Mouse (Mus musculus) G1E (cell line): ENCODE measurements at regions not wholly inside any gene's neighbourhood (a gene's known extent, or its start where the extent isn't known, plus 50 kb on each side); places are given as distances from the start of the nearest gene placed in this dataset.

Source experiments
- ATAC-seq: 2 replicates; pipeline ENCODE4 v1.8.0; 2016; ENCODE audit warnings: mild to moderate bottlenecking; ENCODE audit not compliant: insufficient number of reproducible peaks, poor library complexity, low FRiP score, severe bottlenecking; ENCODE audit errors: extremely low read depth
- DNase-seq: peaks from one replicate; pipeline ENCODE4 v3.0.0; 2012; ENCODE audit warnings: low spot score
- H3K27me3 ChIP-seq: 2 replicates; pipeline ENCODE4 v1.6.1; 2012; ENCODE audit warnings: mild to moderate bottlenecking, low read length, inconsistent platforms; ENCODE audit not compliant: insufficient read depth
- H3K36me3 ChIP-seq: replicated peaks from 2 replicates; pipeline ENCODE3; 2012; ENCODE audit warnings: mild to moderate bottlenecking, inconsistent platforms
- H3K4me1 ChIP-seq: 2 replicates; pipeline ENCODE4 v1.6.1; 2012; ENCODE audit warnings: low read depth, low read length, inconsistent platforms, mixed read lengths; ENCODE audit not compliant: insufficient read depth
- H3K4me3 ChIP-seq: 2 replicates; pipeline ENCODE4 v1.5.1; 2012; ENCODE audit warnings: low read depth, mild to moderate bottlenecking, inconsistent platforms, low read length, moderate library complexity, mixed read lengths
- H3K9me3 ChIP-seq: replicated peaks from 2 replicates; pipeline ENCODE4 v1.6.1; 2012; ENCODE audit warnings: inconsistent platforms
- CTCF ChIP-seq: IDR thresholded peaks from 2 replicates; pipeline ENCODE4 v1.5.1; 2012; ENCODE audit warnings: low read depth, low read length, inconsistent platforms, mixed read lengths
- GATA1 ChIP-seq: IDR thresholded peaks from 2 replicates; pipeline ENCODE4 v1.6.1; 2012; ENCODE audit warnings: borderline replicate concordance, low read length, inconsistent platforms, mixed read lengths
- GATA2 ChIP-seq: IDR thresholded peaks from 2 replicates; pipeline ENCODE4 v1.6.1; 2012; ENCODE audit warnings: low read depth, low read length, inconsistent platforms, borderline replicate concordance
- POLR2AphosphoS5 ChIP-seq: IDR thresholded peaks from 2 replicates; pipeline ENCODE4 v1.6.1; 2012; ENCODE audit warnings: low read depth, low read length, inconsistent platforms; ENCODE audit not compliant: insufficient replicate concordance
- TAL1 ChIP-seq: conservative IDR thresholded peaks from 2 replicates; pipeline ENCODE4 v1.6.1; 2012; ENCODE audit warnings: low read depth, low read length, inconsistent platforms, mixed read lengths

DNA sequence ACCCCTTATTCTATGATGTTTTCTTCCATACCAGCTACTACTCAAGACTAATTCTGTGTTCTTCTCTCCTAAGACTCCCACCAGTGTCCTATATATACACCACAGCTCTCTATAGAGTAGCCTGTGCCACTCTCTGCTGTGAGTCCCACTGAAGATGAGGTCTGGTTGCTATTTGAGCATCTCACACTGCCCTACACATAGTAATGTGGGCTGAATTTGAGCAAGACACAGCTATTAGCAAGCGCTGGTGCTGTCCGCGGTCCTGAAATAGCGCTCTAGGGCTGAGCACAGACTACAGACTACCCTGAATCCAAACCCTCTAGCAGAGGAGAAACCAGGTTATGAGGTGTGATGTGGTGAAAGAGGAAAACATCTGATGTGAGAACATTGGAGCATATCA, 59.5 kb upstream of the Gpr12 start:
- no peak overlapping the region for H3K4me3 ChIP-seq
- TF ChIP-seq POLR2AphosphoS5 (no peak), GATA1 (no peak), TAL1 (no peak), CTCF (no peak), GATA2 (no peak)
- DNase-seq (peak; percentile 21), ATAC-seq (peak; percentile 49)
- no peaks in the 10 kb centered on the region for H3K36me3 ChIP-seq
- H3K27me3 ChIP-seq, result no peaks in the 10 kb centered on the region
- no peaks in the 10 kb centered on the region for H3K4me1 ChIP-seq
- H3K9me3 ChIP-seq, result no peaks in the 10 kb centered on the region

DNA sequence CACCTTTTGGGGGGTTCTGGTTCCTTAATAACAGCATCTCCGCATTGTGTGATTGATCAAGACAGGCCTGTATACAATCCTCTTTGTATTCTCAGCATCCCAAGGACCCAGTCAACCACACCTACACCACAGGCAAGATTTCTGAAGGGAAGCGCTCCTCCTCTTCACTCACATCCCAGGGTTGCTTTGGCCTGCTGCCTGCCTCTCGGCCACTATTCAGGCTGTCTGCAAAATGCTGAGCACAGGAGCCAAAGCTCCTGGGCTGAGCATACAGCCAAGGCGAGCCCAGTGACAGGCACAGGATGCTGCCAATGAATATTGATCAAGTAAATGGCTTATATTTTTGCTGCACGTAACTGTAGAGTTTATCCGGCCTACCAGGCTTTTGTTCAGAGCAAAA, 56.9 kb upstream of the Gpr12 start:
- no peak for TF ChIP-seq TAL1
- TF ChIP-seq GATA1, result no peak
- TF ChIP-seq GATA2, result no peak
- no peak for TF ChIP-seq CTCF
- TF ChIP-seq POLR2AphosphoS5, result no peak
- Histone ChIP-seq H3K4me1 (no peaks in the 10 kb centered on the region), H3K4me3 (no peak overlapping the region), H3K9me3 (no peaks in the 10 kb centered on the region), H3K27me3 (no peaks in the 10 kb centered on the region), H3K36me3 (no peaks in the 10 kb centered on the region)
- DNase-seq (no peak), ATAC-seq (no peak)

- Histone ChIP-seq H3K9me3 (no peaks in the 10 kb centered on the region), H3K36me3 (no peaks in the 10 kb centered on the region), H3K4me3 (no peak overlapping the region), H3K4me1 (no peaks in the 10 kb centered on the region), H3K27me3 (no peaks in the 10 kb centered on the region)
- DNase-seq, result no peak
- ATAC-seq, result no peak
- TF ChIP-seq POLR2AphosphoS5 (no peak), GATA2 (no peak), GATA1 (no peak), TAL1 (no peak), CTCF (no peak)
Observed at GRCm38 (mm10) chr5:146636859-146637258, 51.8 kb upstream of the Gpr12 start.
